Mouse (Mus musculus) limb, embryonic 14.5 days (tissue): Measurements from ENCODE around the gene Nhlh1. TPM values are rescaled to one million over a fixed set of nuclear protein-coding genes. Genes with fewer than 3 reads are reported as not detected.
A peak's percentile ranks its signal among the peaks of the same experiment; 100 is the strongest.

Source experiments
- ATAC-seq: fragments of 200-750 bp; cut with Nextera tagmentation; 2 replicates; pipeline ENCODE4 v1.8.0; 2017; ENCODE audit warnings: low read depth, moderate number of reproducible peaks, moderate TSS enrichment; ENCODE audit not compliant: low FRiP score
- DNase-seq: peaks from one replicate; pipeline ENCODE4 v3.0.0-alpha.2; 2015; ENCODE audit warnings: low spot score
- H3K27ac ChIP-seq: fragments of 300-500 bp; sonication (generic); replicated peaks from 2 replicates; pipeline ENCODE4 v1.5.1; 2014; ENCODE audit warnings: low read depth, mild to moderate bottlenecking, low read length, moderate library complexity, mixed read lengths
- H3K27me3 ChIP-seq: fragments of 300-500 bp; sonication (generic); 2 replicates; pipeline ENCODE4 v1.6.1; 2014; ENCODE audit warnings: low read length, mixed read lengths; ENCODE audit not compliant: control insufficient read depth, insufficient read depth
- H3K36me3 ChIP-seq: fragments of 300-500 bp; sonication (generic); 2 replicates; pipeline ENCODE4 v1.6.1; 2014; ENCODE audit warnings: mild to moderate bottlenecking, low read length, moderate library complexity, mixed read lengths; ENCODE audit not compliant: control insufficient read depth, insufficient read depth
- H3K4me1 ChIP-seq: fragments of 300-500 bp; sonication (generic); 2 replicates; pipeline ENCODE4 v1.6.1; 2014; ENCODE audit warnings: antibody characterized with exemption, low read length, mixed read lengths; ENCODE audit not compliant: control insufficient read depth, insufficient read depth
- H3K4me2 ChIP-seq: fragments of 300-500 bp; sonication (generic); replicated peaks from 2 replicates; pipeline ENCODE4 v1.6.1; 2014; ENCODE audit warnings: low read depth, mild to moderate bottlenecking, low read length, moderate library complexity; ENCODE audit not compliant: severe bottlenecking
- H3K4me3 ChIP-seq: fragments of 300-500 bp; sonication (generic); replicated peaks from 2 replicates; pipeline ENCODE4 v1.5.1; 2014; ENCODE audit warnings: low read length
- H3K9ac ChIP-seq: fragments of 300-500 bp; sonication (generic); 2 replicates; pipeline ENCODE4 v1.6.1; 2014; ENCODE audit warnings: mild to moderate bottlenecking, low read depth, low read length, moderate library complexity; ENCODE audit not compliant: severe bottlenecking
- H3K9me3 ChIP-seq: fragments of 300-500 bp; sonication (generic); 2 replicates; pipeline ENCODE4 v1.6.1; 2016; ENCODE audit warnings: low read length; ENCODE audit not compliant: control insufficient read depth
- POLR2A ChIP-seq: fragments of 200-500 bp; IDR thresholded peaks from 2 replicates; pipeline ENCODE4 v1.8.0; 2012; ENCODE audit warnings: inconsistent platforms, mild to moderate bottlenecking, moderate library complexity, borderline replicate concordance; ENCODE audit not compliant: insufficient read depth, insufficient read length; ENCODE audit errors: extremely low read depth
- WGBS: fragments of 180-500 bp; shearing (Covaris S2); extraction: QIAGEN DNeasy Blood & Tissue Kit; methylation state at CpG from one replicate; pipeline ENCODE4 v1.1.7; 2014; 5-methylcytosine and 5-hydroxymethylcytosine counted together
- polyA plus RNA-seq, 2 experiments: library from polyadenylated mRNA; depleted of rRNA in 1 of 2; stranded (reverse) in 1 of 2; unstranded in 1 of 2; fragments of >200 nt; fragmentation: Nextera tagmentation in 1 of 2; extraction: Ambion mirVana in 1 of 2; gene quantifications; 2 replicates each; pipeline versions ENCODE4 v1.2.1 to v1.2.3; 2012 to 2014

Gene Nhlh1
- polyA plus RNA-seq, 2 experiments = 0.25 TPM; not detected in 1

GRCm38 (mm10) chr1:172093522-172093921, 36.1 kb upstream of the Nhlh1 start:
- H3K4me3 ChIP-seq = no peak overlapping the region
- no peak overlapping the region for H3K4me2 ChIP-seq
- no peaks in the 10 kb centered on the region for H3K4me1 ChIP-seq
- H3K9ac ChIP-seq = no peak overlapping the region
- H3K9me3 ChIP-seq = no peaks in the 10 kb centered on the region
- DNase-seq (no peak), ATAC-seq (no peak)
- no peak overlapping the region for H3K27ac ChIP-seq
- H3K27me3 ChIP-seq = no peaks in the 10 kb centered on the region
- TF ChIP-seq POLR2A = no peak
- H3K36me3 ChIP-seq = peaks cover 89% of the 10 kb centered on the region
- 85% methylated on average over 3 of the region's 3 CpGs for WGBS

- no peaks in the 10 kb centered on the region for H3K9me3 ChIP-seq
- WGBS = 2% methylated on average over 24 of the region's 24 CpGs
- TF ChIP-seq POLR2A = no peak
Observed at GRCm38 (mm10) chr1:172082899-172083445, 25.6 kb upstream of the Nhlh1 start.

GRCm38 (mm10) chr1:172082101-172082898, 24.9 kb upstream of the Nhlh1 start, which contains the start of the genes Copa and Ncstn:
Copa (plus strand) TSS chr1:172082529.
Ncstn (minus strand) TSS chr1:172082795.
- Histone ChIP-seq H3K27me3 (no peaks in the 10 kb centered on the region), H3K4me3 (peak within 1 kb of the TSS; percentile 93), H3K27ac (peak within 1 kb of the TSS; percentile 82), H3K9me3 (no peaks in the 10 kb centered on the region), H3K4me2 (peak within 1 kb of the TSS; percentile 58), H3K36me3 (peaks cover 28% of the 10 kb centered on the region), H3K4me1 (peaks cover 14% of the 10 kb centered on the region), H3K9ac (peak within 1 kb of the TSS; percentile 81)
- peak; percentile 62; the same call in 1 of the 2 replicates for TF ChIP-seq POLR2A
- DNase-seq = peak; percentile 97
- peak; percentile 97 for ATAC-seq
- WGBS = 3% methylated on average over 37 of the region's 40 CpGs

More at GRCm38 (mm10) chr1:172082899-172083445, 25.6 kb upstream of the Nhlh1 start:
- peaks cover 14% of the 10 kb centered on the region for H3K4me1 ChIP-seq
- H3K27me3 ChIP-seq = no peaks in the 10 kb centered on the region
- H3K9ac ChIP-seq = peak overlapping the region; percentile 81
- peak overlapping the region; percentile 93 for H3K4me3 ChIP-seq
- H3K36me3 ChIP-seq = peaks cover 25% of the 10 kb centered on the region
- no peak for DNase-seq
- H3K27ac ChIP-seq = peak overlapping the region; percentile 82; the same call in 1 of the 2 replicates
- peak overlapping the region; percentile 58 for H3K4me2 ChIP-seq
- peak; percentile 51 for ATAC-seq

GRCm38 (mm10) chr1:172077981-172078380, 20.6 kb upstream of the Nhlh1 start:
- no peaks in the 10 kb centered on the region for H3K9me3 ChIP-seq
- no peak for DNase-seq
- H3K4me3 ChIP-seq = no peak overlapping the region
- 0 out of 2 replicates have a peak, but pooled peaks cover 4% of the 10 kb centered on the region for H3K4me1 ChIP-seq
- H3K4me2 ChIP-seq = no peak overlapping the region
- no peak overlapping the region for H3K9ac ChIP-seq
- no peak for ATAC-seq
- no peaks in the 10 kb centered on the region for H3K27me3 ChIP-seq
- no peak for TF ChIP-seq POLR2A
- H3K27ac ChIP-seq = no peak overlapping the region
- WGBS = 74% methylated on average over 5 of the region's 5 CpGs
- H3K36me3 ChIP-seq = peaks cover 63% of the 10 kb centered on the region

GRCm38 (mm10) chr1:172072604-172073003, 15.2 kb upstream of the Nhlh1 start:
- WGBS = over 99% methylated on average over 7 of the region's 7 CpGs
- ATAC-seq = no peak

More at GRCm38 (mm10) chr1:172072604-172073003, 15.2 kb upstream of the Nhlh1 start:
- no peak overlapping the region for H3K9ac ChIP-seq
- no peak overlapping the region for H3K4me2 ChIP-seq
- H3K36me3 ChIP-seq = peaks cover 90% of the 10 kb centered on the region
- no peaks in the 10 kb centered on the region for H3K27me3 ChIP-seq
- no peak for TF ChIP-seq POLR2A
- DNase-seq = no peak
- H3K4me3 ChIP-seq = no peak overlapping the region
- H3K27ac ChIP-seq = no peak overlapping the region
- H3K9me3 ChIP-seq = no peaks in the 10 kb centered on the region
- H3K4me1 ChIP-seq = no peaks in the 10 kb centered on the region
